Mouse (Mus musculus) E14TG2a.4 (cell line): Measurements from ENCODE around the gene Cd81.

Experiments used
- CTCF ChIP-seq: conservative IDR thresholded peaks from 2 replicates; pipeline ENCODE4 v1.5.1; 2014; ENCODE audit warnings: low read length
- NANOG ChIP-seq: IDR thresholded peaks from 2 replicates; pipeline ENCODE4 v1.6.1; 2014; ENCODE audit warnings: borderline replicate concordance, low read length, mixed read lengths
- POU5F1 ChIP-seq: IDR thresholded peaks from 2 replicates; pipeline ENCODE4 v1.6.1; 2014; ENCODE audit warnings: low read length, borderline replicate concordance

GRCm38 (mm10) chr7:143055499-143056186 lies 3.1 kb downstream of the Cd81 start:
- no peak for TF ChIP-seq CTCF
- no peak for TF ChIP-seq NANOG
- TF ChIP-seq POU5F1: no peak
